Mouse (Mus musculus) bone marrow, adult 2 months (tissue): ENCODE data around the gene Lpin1. TPM values are rescaled to one million over a fixed set of nuclear protein-coding genes. Genes with fewer than 3 reads are reported as not detected.

Experiments
- H3K27ac ChIP-seq: fragments of 200-500 bp; 2 replicates; pipeline ENCODE4 v1.5.1; 2012; ENCODE audit warnings: low read depth, mild to moderate bottlenecking, control low read depth, inconsistent platforms, low read length; ENCODE audit not compliant: control insufficient read depth, poor library complexity, insufficient read depth
- H3K4me1 ChIP-seq: fragments of 200-500 bp; 2 replicates; pipeline ENCODE4 v1.6.1; 2011; ENCODE audit warnings: low read length; ENCODE audit not compliant: control insufficient read depth, insufficient read depth
- H3K4me3 ChIP-seq: fragments of 200-500 bp; replicated peaks from 2 replicates; pipeline ENCODE3; 2011; ENCODE audit warnings: mild to moderate bottlenecking, low read depth, low read length, control low read depth; ENCODE audit not compliant: control insufficient read depth
- CTCF ChIP-seq: fragments of 200-500 bp; IDR thresholded peaks from 2 replicates; pipeline ENCODE4 v1.5.1; 2011; ENCODE audit warnings: low read length, control low read depth; ENCODE audit not compliant: control insufficient read depth, insufficient read depth
- POLR2A ChIP-seq: fragments of 200-500 bp; IDR thresholded peaks from 2 replicates; pipeline ENCODE4 v1.6.1; 2011; ENCODE audit warnings: low read depth, mild to moderate bottlenecking, control low read depth, low read length, borderline replicate concordance; ENCODE audit not compliant: control insufficient read depth
- WGBS: fragments of 180-500 bp; shearing (Covaris S2); methylation state at CpG from one replicate; pipeline ENCODE4 v1.1.7; 2018; 5-methylcytosine and 5-hydroxymethylcytosine counted together
- polyA plus RNA-seq: library from polyadenylated mRNA; stranded (reverse); fragments of >200 nt; gene quantifications from 2 replicates; pipeline ENCODE4 v1.2.4, GENCODE M21; 2011; ENCODE audit warnings: low replicate concordance; ENCODE audit not compliant: missing spikeins, insufficient read depth, insufficient read length

Gene Lpin1
- polyA plus RNA-seq, 1 experiment = 14.8 TPM

- no peak for TF ChIP-seq POLR2A
- TF ChIP-seq CTCF = no peak
- 71% methylated on average over 8 of the region's 8 CpGs for WGBS
Observed at GRCm38 (mm10) chr12:16644698-16645097, 33.9 kb upstream of the Lpin1 start.

GRCm38 (mm10) chr12:16643508-16644345, 33.0 kb upstream of the Lpin1 start:
- no peaks in the 10 kb centered on the region for H3K4me1 ChIP-seq
- no peak overlapping the region for H3K27ac ChIP-seq
- H3K4me3 ChIP-seq = no peak overlapping the region
- no peak for TF ChIP-seq CTCF
- no peak for TF ChIP-seq POLR2A
- WGBS = 66% methylated on average over 12 of the region's 12 CpGs

More at GRCm38 (mm10) chr12:16644698-16645097, 33.9 kb upstream of the Lpin1 start:
- H3K4me1 ChIP-seq = no peaks in the 10 kb centered on the region
- H3K27ac ChIP-seq = no peak overlapping the region
- H3K4me3 ChIP-seq = no peak overlapping the region

- no peak overlapping the region for H3K4me3 ChIP-seq
- no peak overlapping the region for H3K27ac ChIP-seq
- 60% methylated on average over 5 of the region's 5 CpGs for WGBS
- no peaks in the 10 kb centered on the region for H3K4me1 ChIP-seq
- no peak for TF ChIP-seq POLR2A
- peak; percentile 36 for TF ChIP-seq CTCF
Observed at GRCm38 (mm10) chr12:16642000-16642399, 31.2 kb upstream of the Lpin1 start.

GRCm38 (mm10) chr12:16640075-16640474, 29.3 kb upstream of the Lpin1 start:
- no peaks in the 10 kb centered on the region for H3K4me1 ChIP-seq
- WGBS = 76% methylated on average over 6 of the region's 6 CpGs
- no peak for TF ChIP-seq POLR2A
- no peak for TF ChIP-seq CTCF
- H3K4me3 ChIP-seq = no peak overlapping the region
- no peak overlapping the region for H3K27ac ChIP-seq

- no peak overlapping the region for H3K4me3 ChIP-seq
- no peaks in the 10 kb centered on the region for H3K4me1 ChIP-seq
- 61% methylated on average over 12 of the region's 12 CpGs for WGBS
- TF ChIP-seq CTCF (peak; percentile 36; the same call in 1 of the 2 replicates), POLR2A (no peak)
- H3K27ac ChIP-seq = no peak overlapping the region
Observed at GRCm38 (mm10) chr12:16639078-16639771, 28.5 kb upstream of the Lpin1 start.

- TF ChIP-seq CTCF (no peak), POLR2A (no peak)
- 68% methylated on average over 6 of the region's 6 CpGs for WGBS
- Histone ChIP-seq H3K4me1 (no peaks in the 10 kb centered on the region), H3K27ac (no peak overlapping the region), H3K4me3 (no peak overlapping the region)
Observed at GRCm38 (mm10) chr12:16635816-16636215, 25.1 kb upstream of the Lpin1 start.

GRCm38 (mm10) chr12:16634075-16634813, 23.5 kb upstream of the Lpin1 start:
- WGBS = 31% methylated on average over 14 of the region's 14 CpGs
- Histone ChIP-seq H3K4me3 (no peak overlapping the region), H3K27ac (no peak overlapping the region), H3K4me1 (no peaks in the 10 kb centered on the region)
- TF ChIP-seq POLR2A = no peak
- peak; percentile 57 for TF ChIP-seq CTCF

- TF ChIP-seq POLR2A (no peak), CTCF (no peak)
- H3K4me1 ChIP-seq = no peaks in the 10 kb centered on the region
- H3K4me3 ChIP-seq = no peak overlapping the region
- H3K27ac ChIP-seq = no peak overlapping the region
- 89% methylated on average over 6 of the region's 6 CpGs for WGBS
Observed at GRCm38 (mm10) chr12:16633235-16633634, 22.5 kb upstream of the Lpin1 start.
